Mouse (Mus musculus): Measurements from ENCODE around the gene Stfa2. TPM values are rescaled to one million over a fixed set of nuclear protein-coding genes. Genes with fewer than 3 reads are reported as not detected.
"Not testable (repeated sequence)": the region's sequence is repeated elsewhere in the genome, so short reads cannot be mapped to it uniquely, and the experiment has no call there.

Stfa2 gene
- polyA plus RNA-seq (2012; rRNA removed): not detected in 2 replicates

GRCm38 (mm10) chr16:36408357-36408756 is at the start of gene Stfa2:
Gene Stfa2, minus strand, starts transcription at chr16:36408457.
- no peak for DNase-seq
- TF ChIP-seq POLR2A (IDR thresholded peaks at IDR 0.05; ENCODE audit: borderline replicate concordance, extremely low read depth, low read depth, low read length): no peak
- no peak for TF ChIP-seq CTCF (IDR thresholded peaks at IDR 0.05; ENCODE audit: insufficient read depth, low read length)
- no peaks in the 10 kb centered on the region for H3K4me1 ChIP-seq (ENCODE audit: control insufficient read depth, insufficient read depth, low read length)
- no peak within 1 kb of the TSS for H3K4me3 ChIP-seq (replicated peaks; ENCODE audit: extremely low read depth, low read depth, low read length)

GRCm38 (mm10) chr16:36455342-36455802 is 47.1 kb upstream of the Stfa2 start, which contains the start of gene Stfa3:
Gene Stfa3, minus strand, starts transcription at chr16:36455392.
- H3K4me1 ChIP-seq (ENCODE audit: control insufficient read depth, insufficient read depth, low read length): no peaks in the 10 kb centered on the region
- WGBS: 61% methylated on average over 4 of the region's 4 CpGs
- H3K4me3 ChIP-seq (replicated peaks; ENCODE audit: extremely low read depth, low read depth, low read length): no peak within 1 kb of the TSS
- no peak for DNase-seq
- TF ChIP-seq POLR2A (IDR thresholded peaks at IDR 0.05; ENCODE audit: borderline replicate concordance, extremely low read depth, low read depth, low read length): no peak
- TF ChIP-seq CTCF (IDR thresholded peaks at IDR 0.05; ENCODE audit: insufficient read depth, low read length): no peak

- H3K4me1 ChIP-seq (ENCODE audit: control insufficient read depth, insufficient read depth, low read length); H3K4me3 ChIP-seq (replicated peaks; ENCODE audit: extremely low read depth, low read depth, low read length); DNase-seq: not testable (repeated sequence)
- 65% methylated on average over 1 of the region's 1 CpGs for WGBS
These were observed 12.7 kb upstream of the Stfa2 start for GRCm38 (mm10) chr16:36420979-36421378.

GRCm38 (mm10) chr16:36389060-36389459 is 19.2 kb downstream of the Stfa2 start:
- WGBS: 24% methylated on average over 4 of the region's 4 CpGs
- H3K4me1 ChIP-seq (ENCODE audit: control insufficient read depth, insufficient read depth, low read length): no peaks in the 10 kb centered on the region
- no peak overlapping the region for H3K4me3 ChIP-seq (replicated peaks; ENCODE audit: extremely low read depth, low read depth, low read length)
- no peak for TF ChIP-seq CTCF (IDR thresholded peaks at IDR 0.05; ENCODE audit: insufficient read depth, low read length)
- no peak for TF ChIP-seq POLR2A (IDR thresholded peaks at IDR 0.05; ENCODE audit: borderline replicate concordance, extremely low read depth, low read depth, low read length)
- no peak for DNase-seq

GRCm38 (mm10) chr16:36367648-36368047 is 40.6 kb downstream of the Stfa2 start, which contains the start of gene BC100530:
Gene BC100530, minus strand, starts transcription at chr16:36367748.
- not testable (repeated sequence) for DNase-seq; H3K4me3 ChIP-seq (replicated peaks; ENCODE audit: extremely low read depth, low read depth, low read length); H3K4me1 ChIP-seq (ENCODE audit: control insufficient read depth, insufficient read depth, low read length)
- WGBS: 74% methylated on average over 3 of the region's 3 CpGs

Other genes with a start within 250 kb of the Stfa2 start
- gene Gm5483, start 224.2 kb downstream of the Stfa2 start, polyA plus RNA-seq (2012; rRNA removed): not detected in 2 replicates
- not detected in 2 replicates for gene Gm5416, start 198.1 kb downstream of the Stfa2 start, polyA plus RNA-seq (2012; rRNA removed)
- 0.86 TPM in 1 of 2 replicates, not detected in the other for gene 2010005H15Rik, start 187.0 kb downstream of the Stfa2 start, polyA plus RNA-seq (2012; rRNA removed)
- gene Stfa1, start 131.5 kb downstream of the Stfa2 start, polyA plus RNA-seq (2012; rRNA removed): not detected in 2 replicates
- gene BC117090, start 74.1 kb downstream of the Stfa2 start, polyA plus RNA-seq (2012; rRNA removed): not detected in 2 replicates
- gene BC100530, start 40.7 kb downstream of the Stfa2 start, polyA plus RNA-seq (2012; rRNA removed): not detected in 2 replicates
- gene Stfa3, start 46.9 kb upstream of the Stfa2 start, polyA plus RNA-seq (2012; rRNA removed): not detected in 2 replicates
- 0.06 and 0.07 TPM in 2 replicates for gene Casr, start 153.7 kb upstream of the Stfa2 start, polyA plus RNA-seq (2012; rRNA removed)

Measured in lung, adult 2 months (tissue).